Mouse (Mus musculus) liver, adult 2 months (tissue): ENCODE results near the gene Mtch1.

Source experiments
- CTCF ChIP-seq: fragments of 200-500 bp; IDR thresholded peaks from 2 replicates; pipeline ENCODE4 v1.5.1; 2011; ENCODE audit warnings: low read depth, low read length, control low read depth
- POLR2A ChIP-seq: fragments of 200-500 bp; IDR thresholded peaks from 2 replicates; pipeline ENCODE4 v1.6.1; 2011; ENCODE audit warnings: low read length, control low read depth; ENCODE audit not compliant: insufficient read depth; ENCODE audit errors: extremely low read depth

DNA sequence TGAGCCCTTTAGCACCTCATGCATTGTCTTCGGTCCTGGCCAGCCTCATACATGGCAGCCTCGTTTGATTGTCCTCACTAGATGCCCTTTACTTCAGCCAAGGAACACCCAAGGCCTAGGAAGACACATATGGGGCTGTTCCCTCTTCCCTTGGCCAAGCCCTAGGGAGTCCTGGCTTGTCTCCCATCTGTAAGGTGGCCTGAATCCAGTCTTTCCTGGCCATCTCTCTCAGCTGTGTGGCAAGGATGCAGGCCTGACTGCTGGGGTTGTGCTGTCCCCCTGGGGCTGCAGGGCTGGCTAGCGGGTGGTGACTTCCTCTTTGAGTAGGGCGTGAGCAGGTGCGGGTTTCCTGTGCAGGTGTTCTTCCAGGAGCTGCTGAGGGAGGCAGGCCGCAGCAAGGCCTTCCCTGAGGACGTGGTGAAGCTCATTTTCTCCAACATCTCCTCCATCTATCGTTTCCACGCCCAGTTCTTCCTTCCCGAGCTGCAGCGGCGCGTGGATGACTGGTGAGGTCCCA, 17.4 kb upstream of the Mtch1 start:
- TF ChIP-seq CTCF (no peak), POLR2A (no peak)
